Mouse (Mus musculus): ENCODE data around the gene Gba2. TPM values are rescaled to one million over a fixed set of nuclear protein-coding genes. Genes with fewer than 3 reads are reported as not detected.
A peak's percentile ranks its signal among the peaks of the same experiment; 100 is the strongest.

Gene Gba2
- polyA plus RNA-seq, 1 experiment, result 6.3 TPM

- no peak for DNase-seq (ENCODE audit: low read depth, low spot score)
- 74% methylated on average over 7 of the region's 7 CpGs for WGBS
Measured at GRCm38 (mm10) chr4:43583421-43583820, 4.7 kb upstream of the Gba2 start.

GRCm38 (mm10) chr4:43582241-43582640 lies 3.6 kb upstream of the Gba2 start:
- no peak for DNase-seq (ENCODE audit: low read depth, low spot score)
- WGBS, result 81% methylated on average over 5 of the region's 5 CpGs

- DNase-seq (ENCODE audit: low read depth, low spot score), result no peak
- WGBS, result 96% methylated on average over 12 of the region's 12 CpGs
Measured at GRCm38 (mm10) chr4:43581381-43581780, 2.7 kb upstream of the Gba2 start.

GRCm38 (mm10) chr4:43580721-43581120 lies 2.0 kb upstream of the Gba2 start:
- 90% methylated on average over 5 of the region's 5 CpGs for WGBS
- DNase-seq (ENCODE audit: low read depth, low spot score), result no peak

GRCm38 (mm10) chr4:43579731-43580130 lies 1.1 kb upstream of the Gba2 start:
- DNase-seq (ENCODE audit: low read depth, low spot score), result no peak
- 69% methylated on average over 6 of the region's 6 CpGs for WGBS

- no peak for DNase-seq (ENCODE audit: low read depth, low spot score)
- WGBS, result 4% methylated on average over 10 of the region's 10 CpGs
Measured at GRCm38 (mm10) chr4:43579256-43579655, 583 bp upstream of the Gba2 start.

- DNase-seq (ENCODE audit: low read depth, low spot score), result no peak
- 40% methylated on average over 8 of the region's 8 CpGs for WGBS
Measured at GRCm38 (mm10) chr4:43577237-43577881, 1.3 kb downstream of the Gba2 start.

- DNase-seq (ENCODE audit: low read depth, low spot score), result no peak
- 20% methylated on average over 2 of the region's 2 CpGs for WGBS
Measured at GRCm38 (mm10) chr4:43575356-43575755, 3.3 kb downstream of the Gba2 start.

- WGBS, result 82% methylated on average over 4 of the region's 4 CpGs
- no peak for DNase-seq (ENCODE audit: low read depth, low spot score)
Measured at GRCm38 (mm10) chr4:43573561-43573960, 5.1 kb downstream of the Gba2 start.

- 71% methylated on average over 6 of the region's 6 CpGs for WGBS
- no peak for DNase-seq (ENCODE audit: low read depth, low spot score)
Measured at GRCm38 (mm10) chr4:43571395-43572045, 7.2 kb downstream of the Gba2 start.

- WGBS, result 92% methylated on average over 9 of the region's 9 CpGs
- no peak for DNase-seq (ENCODE audit: low read depth, low spot score)
Measured at GRCm38 (mm10) chr4:43567140-43567539, 11.5 kb downstream of the Gba2 start.

GRCm38 (mm10) chr4:43564231-43564630 lies 14.4 kb downstream of the Gba2 start:
- 33% methylated on average over 2 of the region's 2 CpGs for WGBS
- DNase-seq (ENCODE audit: low read depth, low spot score), result no peak

GRCm38 (mm10) chr4:43563601-43563875 lies 15.1 kb downstream of the Gba2 start:
- DNase-seq (ENCODE audit: low read depth, low spot score), result no peak
- 60% methylated on average over 4 of the region's 4 CpGs for WGBS

GRCm38 (mm10) chr4:43562769-43563600 lies 15.7 kb downstream of the Gba2 start:
- no peak for DNase-seq (ENCODE audit: low read depth, low spot score)
- under 1% methylated on average over 22 of the region's 22 CpGs for WGBS

- WGBS, result under 1% methylated on average over 62 of the region's 62 CpGs
Measured at GRCm38 (mm10) chr4:43561997-43562768, 16.5 kb downstream of the Gba2 start, which contains the start of the genes Creb3 and Tln1. Creb3 (plus strand) TSS chr4:43562332. Tln1 (minus strand) TSS chr4:43562691.

GRCm38 (mm10) chr4:43561436-43561996 lies 17.2 kb downstream of the Gba2 start:
- WGBS, result 1% methylated on average over 16 of the region's 16 CpGs
- DNase-seq (ENCODE audit: low read depth, low spot score), result no peak

More at GRCm38 (mm10) chr4:43561997-43562768, 16.5 kb downstream of the Gba2 start, which contains the start of the genes Creb3 and Tln1:
- peak; percentile 98 for DNase-seq (ENCODE audit: low read depth, low spot score)

GRCm38 (mm10) chr4:43560976-43561375 lies 17.7 kb downstream of the Gba2 start:
- 14% methylated on average over 2 of the region's 2 CpGs for WGBS
- no peak for DNase-seq (ENCODE audit: low read depth, low spot score)

- no peak for DNase-seq (ENCODE audit: low read depth, low spot score)
- 38% methylated on average over 6 of the region's 6 CpGs for WGBS
Measured at GRCm38 (mm10) chr4:43560243-43560611, 18.4 kb downstream of the Gba2 start.

- no peak for DNase-seq (ENCODE audit: low read depth, low spot score)
- 61% methylated on average over 13 of the region's 13 CpGs for WGBS
Measured at GRCm38 (mm10) chr4:43559519-43560242, 19.0 kb downstream of the Gba2 start.
